Mouse (Mus musculus) lung, embryonic 16.5 days (tissue): ENCODE results near the gene Crnn. TPM values are rescaled to one million over a fixed set of nuclear protein-coding genes. Genes with fewer than 3 reads are reported as not detected.

ENCODE experiments used
- ATAC-seq: fragments of 200-750 bp; cut with Nextera tagmentation; 2 replicates; pipeline ENCODE4 v1.8.0; 2017; ENCODE audit warnings: low read depth, mild to moderate bottlenecking, moderate library complexity
- H3K27ac ChIP-seq: fragments of 300-500 bp; sonication (generic); 2 replicates; pipeline ENCODE4 v1.5.1; 2014; ENCODE audit warnings: mild to moderate bottlenecking, control low read depth, low read length
- H3K27me3 ChIP-seq: fragments of 300-500 bp; sonication (generic); 2 replicates; pipeline ENCODE4 v1.6.1; 2014; ENCODE audit warnings: low read depth, low read length, mixed read lengths; ENCODE audit not compliant: control insufficient read depth, insufficient read depth
- H3K36me3 ChIP-seq: fragments of 300-500 bp; sonication (generic); 2 replicates; pipeline ENCODE4 v1.6.1; 2014; ENCODE audit warnings: low read length; ENCODE audit not compliant: control insufficient read depth, insufficient read depth
- H3K4me1 ChIP-seq: fragments of 300-500 bp; sonication (generic); replicated peaks from 2 replicates; pipeline ENCODE4 v1.6.1; 2014; ENCODE audit warnings: low read length, mixed read lengths; ENCODE audit not compliant: control insufficient read depth, insufficient read depth
- H3K4me2 ChIP-seq: fragments of 300-500 bp; sonication (generic); 2 replicates; pipeline ENCODE4 v1.6.1; 2014; ENCODE audit warnings: low read depth, low read length, control low read depth
- H3K4me3 ChIP-seq: fragments of 300-500 bp; sonication (generic); 2 replicates; pipeline ENCODE4 v1.5.1; 2014; ENCODE audit warnings: mild to moderate bottlenecking, low read length, control low read depth
- H3K9ac ChIP-seq: fragments of 300-500 bp; sonication (generic); 2 replicates; pipeline ENCODE4 v1.6.1; 2014; ENCODE audit warnings: low read length, control low read depth
- H3K9me3 ChIP-seq: fragments of 300-500 bp; sonication (generic); 2 replicates; pipeline ENCODE4 v1.6.1; 2016; ENCODE audit warnings: low read length; ENCODE audit not compliant: control insufficient read depth
- WGBS: fragments of 180-500 bp; shearing (Covaris S2); extraction: QIAGEN DNeasy Blood & Tissue Kit; methylation state at CpG from one replicate; pipeline ENCODE4 v1.1.7; 2014; 5-methylcytosine and 5-hydroxymethylcytosine counted together
- polyA plus RNA-seq: library from polyadenylated mRNA; unstranded; fragments of >200 nt; fragmentation: Nextera tagmentation; extraction: Ambion mirVana; gene quantifications from 2 replicates; pipeline ENCODE4 v1.2.1, GENCODE M21; 2015

Crnn gene
- polyA plus RNA-seq, 1 experiment from 2014 or later, result not detected

- 55% methylated on average over 1 of the region's 1 CpGs for WGBS
Observed at GRCm38 (mm10) chr3:93162996-93163592, 18.5 kb downstream of the Crnn start.

DNA sequence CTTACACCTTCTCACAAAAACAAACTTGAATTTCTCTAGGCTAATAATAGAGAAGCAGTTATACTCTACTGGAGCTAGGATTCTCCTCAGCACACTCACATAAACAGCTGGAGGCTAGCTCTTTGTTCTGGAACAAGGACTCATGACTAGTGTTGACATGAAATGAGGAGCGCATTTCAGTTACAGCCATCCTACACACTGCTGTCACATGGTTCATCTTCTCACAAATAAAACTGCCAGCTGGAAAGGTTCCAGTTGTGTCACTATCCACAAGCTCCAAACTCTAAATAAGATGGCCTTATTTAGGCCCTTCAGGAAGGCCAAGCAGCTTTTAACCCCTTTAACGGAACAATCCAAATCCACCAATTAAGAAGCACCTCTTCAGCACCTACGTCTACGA is 36.3 kb downstream of the Crnn start:
- peak; percentile 83 for ATAC-seq
- no peaks in the 10 kb centered on the region for H3K36me3 ChIP-seq
- H3K9me3 ChIP-seq, result no peaks in the 10 kb centered on the region
- no peak overlapping the region for H3K27ac ChIP-seq
- no peak overlapping the region for H3K9ac ChIP-seq
- no peak overlapping the region for H3K4me2 ChIP-seq
- H3K4me3 ChIP-seq, result no peak overlapping the region
- H3K27me3 ChIP-seq, result no peaks in the 10 kb centered on the region
- no peaks in the 10 kb centered on the region for H3K4me1 ChIP-seq
- WGBS, result 71% methylated on average over 4 of the region's 4 CpGs

More at GRCm38 (mm10) chr3:93162996-93163592, 18.5 kb downstream of the Crnn start:
- H3K9me3 ChIP-seq, result no peaks in the 10 kb centered on the region
- no peak overlapping the region for H3K4me2 ChIP-seq
- H3K4me1 ChIP-seq, result no peaks in the 10 kb centered on the region
- no peak overlapping the region for H3K4me3 ChIP-seq
- no peak overlapping the region for H3K9ac ChIP-seq
- H3K27me3 ChIP-seq, result no peaks in the 10 kb centered on the region
- H3K36me3 ChIP-seq, result no peaks in the 10 kb centered on the region
- no peak overlapping the region for H3K27ac ChIP-seq
- no peak for ATAC-seq

- no peaks in the 10 kb centered on the region for H3K4me1 ChIP-seq
Observed at GRCm38 (mm10) chr3:93196978-93197377, 52.4 kb downstream of the Crnn start, which contains the start of gene Flg2. Gene Flg2, plus strand, starts transcription at chr3:93197278.

More at GRCm38 (mm10) chr3:93196978-93197377, 52.4 kb downstream of the Crnn start, which contains the start of gene Flg2:
- Histone ChIP-seq H3K4me2 (no peak within 1 kb of the TSS), H3K27me3 (no peaks in the 10 kb centered on the region), H3K27ac (no peak within 1 kb of the TSS), H3K4me3 (no peak within 1 kb of the TSS), H3K36me3 (no peaks in the 10 kb centered on the region), H3K9ac (no peak within 1 kb of the TSS), H3K9me3 (peaks cover 3% of the 10 kb centered on the region; the same call in 1 of the 2 replicates)
- 73% methylated on average over 3 of the region's 3 CpGs for WGBS
- no peak for ATAC-seq

Other genes starting within 250 kb of the Crnn start
- gene Lce3a, start 218.6 kb upstream of the Crnn start, polyA plus RNA-seq, result not detected in 2 replicates
- not detected in 2 replicates for gene Lce3b, start 211.8 kb upstream of the Crnn start, polyA plus RNA-seq
- not detected in 2 replicates for gene Lce3c, start 200.3 kb upstream of the Crnn start, polyA plus RNA-seq
- not detected in 2 replicates for gene Lce3d, start 187.4 kb upstream of the Crnn start, polyA plus RNA-seq
- not detected in 2 replicates for gene Lce3e, start 177.7 kb upstream of the Crnn start, polyA plus RNA-seq
- 0.70 TPM in 1 of 2 replicates, not detected in the other for gene Lce3f, start 152.6 kb upstream of the Crnn start, polyA plus RNA-seq
- gene Crct1, start 129.1 kb upstream of the Crnn start, polyA plus RNA-seq, result 1.5 TPM in 1 of 2 replicates, not detected in the other
- 0.58 TPM in 1 of 2 replicates, not detected in the other for gene Lce1m, start 125.7 kb upstream of the Crnn start, polyA plus RNA-seq
- gene Gm4858, start 76.0 kb upstream of the Crnn start, polyA plus RNA-seq, result not detected in 2 replicates
- gene Flg2, start 52.5 kb downstream of the Crnn start, polyA plus RNA-seq, result not detected in 2 replicates
- not detected in 2 replicates for gene Flg, start 128.7 kb downstream of the Crnn start, polyA plus RNA-seq
- gene Hrnr, start 175.0 kb downstream of the Crnn start, polyA plus RNA-seq, result 0.01 and 0.64 TPM in 2 replicates
- gene Rptn, start 248.9 kb downstream of the Crnn start, polyA plus RNA-seq, result 0.10 TPM in 1 of 2 replicates, not detected in the other